Mouse (Mus musculus): ENCODE results near the gene Usp32.

Gene Usp32

GRCm38 (mm10) chr11:85128883-85129282 lies 11.1 kb downstream of the Usp32 start:
- in situ Hi-C loops (cut with MboI; ENCODE audit: low pct_unique_long_range_greater_than_20kb in 1 of 2, low sequenced_read_pairs in 2 of 2, unreplicated experiment in 1 of 2) = no loop called here

GRCm38 (mm10) chr11:85126257-85127102 lies 13.5 kb downstream of the Usp32 start:
- in situ Hi-C loops (cut with MboI; ENCODE audit: low pct_unique_long_range_greater_than_20kb in 1 of 2, low sequenced_read_pairs in 2 of 2, unreplicated experiment in 1 of 2) = no loop called here

GRCm38 (mm10) chr11:85123267-85123992 lies 16.5 kb downstream of the Usp32 start:
- in situ Hi-C loops (cut with MboI; ENCODE audit: low pct_unique_long_range_greater_than_20kb in 1 of 2, low sequenced_read_pairs in 2 of 2, unreplicated experiment in 1 of 2) = no loop called here

GRCm38 (mm10) chr11:85122073-85122472 lies 17.9 kb downstream of the Usp32 start:
- in situ Hi-C loops (cut with MboI; ENCODE audit: low pct_unique_long_range_greater_than_20kb in 1 of 2, low sequenced_read_pairs in 2 of 2, unreplicated experiment in 1 of 2) = no loop called here

- in situ Hi-C loops (cut with MboI; ENCODE audit: low pct_unique_long_range_greater_than_20kb in 1 of 2, low sequenced_read_pairs in 2 of 2, unreplicated experiment in 1 of 2) = no loop called here
Measured at GRCm38 (mm10) chr11:85117160-85117559, 22.8 kb downstream of the Usp32 start.

- in situ Hi-C loops (cut with MboI; ENCODE audit: low pct_unique_long_range_greater_than_20kb in 1 of 2, low sequenced_read_pairs in 2 of 2, unreplicated experiment in 1 of 2) = no loop called here
Measured at GRCm38 (mm10) chr11:85116084-85116844, 23.7 kb downstream of the Usp32 start.

- in situ Hi-C loops (cut with MboI; ENCODE audit: low pct_unique_long_range_greater_than_20kb in 1 of 2, low sequenced_read_pairs in 2 of 2, unreplicated experiment in 1 of 2) = no loop called here
Measured at GRCm38 (mm10) chr11:85109957-85110356, 30.0 kb downstream of the Usp32 start.

GRCm38 (mm10) chr11:85107217-85107616 lies 32.7 kb downstream of the Usp32 start:
- in situ Hi-C loops (cut with MboI; ENCODE audit: low pct_unique_long_range_greater_than_20kb in 1 of 2, low sequenced_read_pairs in 2 of 2, unreplicated experiment in 1 of 2) = no loop called here

- in situ Hi-C loops (cut with MboI; ENCODE audit: low pct_unique_long_range_greater_than_20kb in 1 of 2, low sequenced_read_pairs in 2 of 2, unreplicated experiment in 1 of 2) = no loop called here
Measured at GRCm38 (mm10) chr11:85105836-85106235, 34.1 kb downstream of the Usp32 start.

GRCm38 (mm10) chr11:85103763-85104162 lies 36.2 kb downstream of the Usp32 start:
- in situ Hi-C loops (cut with MboI; ENCODE audit: low pct_unique_long_range_greater_than_20kb in 1 of 2, low sequenced_read_pairs in 2 of 2, unreplicated experiment in 1 of 2) = no loop called here

- in situ Hi-C loops (cut with MboI; ENCODE audit: low pct_unique_long_range_greater_than_20kb in 1 of 2, low sequenced_read_pairs in 2 of 2, unreplicated experiment in 1 of 2) = no loop called here
Measured at GRCm38 (mm10) chr11:85095116-85095515, 44.8 kb downstream of the Usp32 start.

GRCm38 (mm10) chr11:85086253-85086652 lies 53.7 kb downstream of the Usp32 start:
- in situ Hi-C loops (cut with MboI; ENCODE audit: low pct_unique_long_range_greater_than_20kb in 1 of 2, low sequenced_read_pairs in 2 of 2, unreplicated experiment in 1 of 2) = no loop called here

- in situ Hi-C loops (cut with MboI; ENCODE audit: low pct_unique_long_range_greater_than_20kb in 1 of 2, low sequenced_read_pairs in 2 of 2, unreplicated experiment in 1 of 2) = no loop called here
Measured at GRCm38 (mm10) chr11:85067871-85068270, 72.1 kb downstream of the Usp32 start.

- in situ Hi-C loops (cut with MboI; ENCODE audit: low pct_unique_long_range_greater_than_20kb in 1 of 2, low sequenced_read_pairs in 2 of 2, unreplicated experiment in 1 of 2) = loop anchor here in 1 of 2 experiments (10.0 kb wide), 1 partner anchor 226 kb away; no protein-coding TSS in a partner anchor
Measured at GRCm38 (mm10) chr11:85058562-85058961, 81.4 kb downstream of the Usp32 start.

- in situ Hi-C loops (cut with MboI; ENCODE audit: low pct_unique_long_range_greater_than_20kb in 1 of 2, low sequenced_read_pairs in 2 of 2, unreplicated experiment in 1 of 2) = loop anchor here in 1 of 2 experiments (10.0 kb wide), 1 partner anchor 227 kb away; no protein-coding TSS in a partner anchor
Measured at GRCm38 (mm10) chr11:85057544-85057943, 82.4 kb downstream of the Usp32 start.

GRCm38 (mm10) chr11:85056901-85057300 lies 83.1 kb downstream of the Usp32 start:
- in situ Hi-C loops (cut with MboI; ENCODE audit: low pct_unique_long_range_greater_than_20kb in 1 of 2, low sequenced_read_pairs in 2 of 2, unreplicated experiment in 1 of 2) = loop anchor here in 1 of 2 experiments (10.0 kb wide), 1 partner anchor 228 kb away; no protein-coding TSS in a partner anchor

GRCm38 (mm10) chr11:85055561-85055960 lies 84.4 kb downstream of the Usp32 start:
- in situ Hi-C loops (cut with MboI; ENCODE audit: low pct_unique_long_range_greater_than_20kb in 1 of 2, low sequenced_read_pairs in 2 of 2, unreplicated experiment in 1 of 2) = loop anchor here in 1 of 2 experiments (10.0 kb wide), 1 partner anchor 229 kb away; no protein-coding TSS in a partner anchor

- in situ Hi-C loops (cut with MboI; ENCODE audit: low pct_unique_long_range_greater_than_20kb in 1 of 2, low sequenced_read_pairs in 2 of 2, unreplicated experiment in 1 of 2) = no loop called here
Measured at GRCm38 (mm10) chr11:85039256-85039655, 100.7 kb downstream of the Usp32 start.

GRCm38 (mm10) chr11:85013121-85013520 lies 126.8 kb downstream of the Usp32 start:
- in situ Hi-C loops (cut with MboI; ENCODE audit: low pct_unique_long_range_greater_than_20kb in 1 of 2, low sequenced_read_pairs in 2 of 2, unreplicated experiment in 1 of 2) = no loop called here
